Mouse (Mus musculus): ENCODE measurements at regions not wholly inside any gene's neighbourhood (a gene's known extent, or its start where the extent isn't known, plus 50 kb on each side); places are given as distances from the start of the nearest gene placed in this dataset.

- TF ChIP-seq CTCF (IDR thresholded peaks at IDR 0.05; ENCODE audit: low read depth, low read length) (no peak), POLR2A (IDR thresholded peaks at IDR 0.05; ENCODE audit: extremely low read depth, insufficient read depth, low read length) (no peak)
Measured at GRCm38 (mm10) chr13:28717404-28717803, 236.1 kb downstream of the Sox4 start.
